Mouse (Mus musculus) small intestine, adult 2 months (tissue): Measurements from ENCODE around the gene Cnnm4. TPM values are rescaled to one million over a fixed set of nuclear protein-coding genes. Genes with fewer than 3 reads are reported as not detected.

Experiments
- H3K27ac ChIP-seq: fragments of 200-500 bp; 2 replicates; pipeline ENCODE4 v1.5.1; 2012; ENCODE audit warnings: low read depth, low read length, control low read depth, inconsistent platforms; ENCODE audit not compliant: insufficient read depth
- H3K27me3 ChIP-seq: fragments of 200-500 bp; 2 replicates; pipeline ENCODE4 v1.6.1; 2012; ENCODE audit warnings: mild to moderate bottlenecking, moderate library complexity, low read length, inconsistent platforms; ENCODE audit not compliant: control insufficient read depth, insufficient read depth
- H3K36me3 ChIP-seq: fragments of 200-500 bp; 2 replicates; pipeline ENCODE4 v1.6.1; 2012; ENCODE audit warnings: mild to moderate bottlenecking, low read length, control low read depth, inconsistent platforms; ENCODE audit not compliant: control insufficient read depth, insufficient read depth
- H3K4me1 ChIP-seq: fragments of 200-500 bp; 2 replicates; pipeline ENCODE4 v1.6.1; 2012; ENCODE audit warnings: low read length, inconsistent platforms, mixed read lengths; ENCODE audit not compliant: control insufficient read depth, insufficient read depth, insufficient read length
- H3K4me3 ChIP-seq: fragments of 200-500 bp; 2 replicates; pipeline ENCODE4 v1.5.1; 2012; ENCODE audit warnings: low read depth, mild to moderate bottlenecking, control low read depth, inconsistent platforms, low read length, moderate library complexity
- CTCF ChIP-seq: fragments of 200-500 bp; IDR thresholded peaks from 2 replicates; pipeline ENCODE4 v1.5.1; 2012; ENCODE audit warnings: low read depth, mild to moderate bottlenecking, control low read depth, inconsistent platforms, low read length, moderate library complexity, mixed read lengths; ENCODE audit not compliant: insufficient replicate concordance, insufficient read length; ENCODE audit errors: extremely low read depth
- POLR2A ChIP-seq: fragments of 200-500 bp; IDR thresholded peaks from 2 replicates; pipeline ENCODE4 v1.6.1; 2012; ENCODE audit warnings: low read depth, mild to moderate bottlenecking, control low read depth, inconsistent platforms, low read length, moderate library complexity
- WGBS: fragments of 180-500 bp; shearing (Covaris S2); methylation state at CpG from one replicate; pipeline ENCODE4 v1.1.7; 2018; 5-methylcytosine and 5-hydroxymethylcytosine counted together
- polyA plus RNA-seq: library from polyadenylated mRNA; depleted of rRNA; stranded (reverse); fragments of >200 nt; gene quantifications from 2 replicates; pipeline ENCODE4 v1.2.3, GENCODE M21; 2012

Cnnm4 gene
- polyA plus RNA-seq, 1 experiment, result 107 TPM

DNA sequence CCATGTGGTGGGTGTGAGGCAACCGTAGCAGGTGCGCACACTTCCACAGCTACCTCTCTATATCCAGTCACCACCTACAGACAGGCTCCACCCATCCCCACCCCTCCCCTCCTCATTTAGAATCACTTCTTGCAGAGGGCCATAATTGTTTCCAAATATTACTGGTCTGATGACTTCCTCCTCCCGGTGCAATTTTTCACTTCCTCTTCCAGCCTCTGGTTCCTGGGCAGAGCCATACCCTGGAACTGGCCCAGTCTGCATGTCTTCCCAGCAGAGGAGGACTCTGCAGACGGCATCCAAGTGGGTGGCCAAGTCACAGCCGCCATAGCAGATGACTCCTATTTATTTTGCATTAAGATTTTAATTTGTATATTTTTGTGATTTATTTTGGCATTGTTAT is 36.8 kb downstream of the Cnnm4 start:
- no peak overlapping the region for H3K4me3 ChIP-seq
- 48% methylated on average over 5 of the region's 5 CpGs for WGBS
- peaks cover 36% of the 10 kb centered on the region for H3K36me3 ChIP-seq
- TF ChIP-seq CTCF, result no peak
- no peak for TF ChIP-seq POLR2A
- peaks cover 6% of the 10 kb centered on the region for H3K4me1 ChIP-seq
- H3K27ac ChIP-seq, result no peak overlapping the region
- H3K27me3 ChIP-seq, result no peaks in the 10 kb centered on the region

DNA sequence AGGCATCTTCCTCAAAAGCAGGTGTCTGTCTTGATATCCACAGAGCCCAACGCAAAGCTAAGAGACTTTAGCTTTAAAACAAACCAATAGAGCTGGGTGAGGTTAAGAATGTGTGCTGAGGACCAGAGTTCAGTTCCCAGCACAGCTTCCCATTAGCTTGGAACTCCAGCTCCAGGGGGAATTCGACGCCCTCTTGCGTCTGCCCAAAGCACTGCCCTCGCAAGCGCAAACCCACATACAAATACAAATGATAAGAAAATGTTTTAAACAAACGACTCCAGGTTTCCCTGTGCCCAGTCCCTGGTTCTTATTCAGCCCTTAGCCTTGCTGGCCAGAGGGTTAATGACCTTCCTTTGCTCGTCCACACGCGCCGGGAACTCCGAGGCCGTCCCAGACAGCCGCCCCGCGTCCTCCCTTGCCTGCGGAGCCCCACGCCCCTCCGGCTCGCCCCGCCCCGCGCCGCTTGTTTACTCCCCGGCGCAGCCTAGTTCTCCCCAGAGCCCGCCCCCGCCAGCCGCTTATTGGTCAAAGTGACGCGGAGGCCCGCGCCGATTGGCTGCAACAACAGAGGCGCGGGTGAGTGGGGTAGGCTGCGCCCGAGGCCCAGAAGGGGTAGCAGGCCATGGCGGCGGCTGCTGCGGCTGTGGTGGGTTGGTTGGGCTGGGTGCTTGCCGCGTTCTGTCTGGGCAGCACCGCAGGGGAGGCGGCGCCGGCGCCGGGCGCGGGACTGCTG is 40.0 kb downstream of the Cnnm4 start, which contains the start of gene Cnnm3:
Gene Cnnm3, plus strand, starts transcription at position 579 of the 733 bp plus-strand sequence.
- Histone ChIP-seq H3K4me1 (peaks cover 6% of the 10 kb centered on the region), H3K27me3 (no peaks in the 10 kb centered on the region), H3K4me3 (peak within 1 kb of the TSS; percentile 85), H3K27ac (peak within 1 kb of the TSS; percentile 71), H3K36me3 (peaks cover 15% of the 10 kb centered on the region)
- 2% methylated on average over 51 of the region's 51 CpGs for WGBS
- peak; percentile 82 for TF ChIP-seq POLR2A
- peak; percentile 64; the same call in 1 of the 2 replicates for TF ChIP-seq CTCF

DNA sequence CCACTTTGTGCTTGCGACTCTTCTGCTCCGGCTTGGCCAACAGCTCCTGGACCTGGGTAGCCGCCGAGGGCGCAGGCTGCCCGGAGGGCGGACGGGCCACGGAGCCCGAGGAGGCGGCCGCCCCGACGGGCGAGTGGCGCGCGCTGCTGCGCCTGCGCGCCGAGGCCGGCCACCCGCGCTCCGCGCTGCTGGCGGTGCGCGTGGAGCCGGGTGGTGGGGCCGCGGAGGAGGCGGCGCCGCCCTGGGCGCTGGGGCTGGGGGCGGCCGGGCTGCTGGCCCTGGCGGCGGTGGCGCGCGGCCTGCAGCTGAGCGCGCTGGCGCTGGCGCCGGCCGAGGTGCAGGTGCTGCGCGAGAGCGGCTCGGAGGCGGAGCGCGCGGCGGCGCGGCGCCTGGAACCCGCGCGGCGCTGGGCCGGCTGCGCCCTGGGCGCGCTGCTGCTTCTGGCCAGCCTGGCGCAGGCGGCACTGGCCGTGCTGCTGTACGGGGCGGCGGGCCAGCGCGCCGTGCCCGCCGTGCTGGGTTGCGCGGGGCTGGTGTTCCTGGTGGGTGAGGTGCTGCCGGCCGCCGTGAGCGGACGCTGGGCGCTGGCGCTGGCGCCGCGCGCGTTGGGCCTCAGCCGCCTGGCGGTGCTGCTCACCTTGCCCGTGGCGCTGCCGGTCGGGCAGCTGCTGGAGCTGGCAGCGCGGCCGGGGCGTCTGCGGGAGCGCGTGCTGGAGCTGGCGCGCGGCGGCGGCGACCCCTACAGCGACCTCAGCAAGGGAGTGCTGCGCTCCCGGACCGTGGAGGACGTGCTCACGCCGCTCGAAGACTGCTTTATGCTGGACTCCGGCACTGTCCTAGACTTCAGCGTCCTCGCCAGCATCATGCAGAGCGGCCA is 40.9 kb downstream of the Cnnm4 start:
- Histone ChIP-seq H3K27me3 (no peaks in the 10 kb centered on the region), H3K36me3 (peaks cover 10% of the 10 kb centered on the region), H3K27ac (peak overlapping the region; percentile 71), H3K4me1 (peaks cover 6% of the 10 kb centered on the region), H3K4me3 (peak overlapping the region; percentile 85)
- WGBS, result 7% methylated on average over 126 of the region's 126 CpGs
- TF ChIP-seq POLR2A (no peak), CTCF (no peak)

DNA sequence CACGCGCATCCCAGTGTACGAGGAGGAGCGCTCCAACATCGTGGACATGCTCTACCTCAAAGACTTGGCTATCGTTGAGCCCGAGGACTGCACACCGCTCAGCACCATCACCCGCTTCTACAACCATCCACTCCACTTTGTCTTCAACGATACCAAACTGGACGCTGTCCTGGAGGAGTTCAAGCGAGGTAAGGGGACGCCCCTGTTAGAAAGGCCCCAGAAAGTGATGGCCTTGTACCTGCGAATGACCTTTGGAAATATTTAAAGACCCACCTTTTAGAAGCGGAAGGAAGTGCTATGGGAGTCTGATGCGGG is 41.5 kb downstream of the Cnnm4 start:
- 0 out of 2 replicates have a peak, but pooled peaks cover 4% of the 10 kb centered on the region for H3K36me3 ChIP-seq
- H3K4me3 ChIP-seq, result peak overlapping the region; percentile 85
- H3K27me3 ChIP-seq, result no peaks in the 10 kb centered on the region
- no peak overlapping the region for H3K27ac ChIP-seq
- WGBS, result 4% methylated on average over 16 of the region's 16 CpGs
- TF ChIP-seq CTCF (no peak), POLR2A (no peak)
- peaks cover 4% of the 10 kb centered on the region for H3K4me1 ChIP-seq

DNA sequence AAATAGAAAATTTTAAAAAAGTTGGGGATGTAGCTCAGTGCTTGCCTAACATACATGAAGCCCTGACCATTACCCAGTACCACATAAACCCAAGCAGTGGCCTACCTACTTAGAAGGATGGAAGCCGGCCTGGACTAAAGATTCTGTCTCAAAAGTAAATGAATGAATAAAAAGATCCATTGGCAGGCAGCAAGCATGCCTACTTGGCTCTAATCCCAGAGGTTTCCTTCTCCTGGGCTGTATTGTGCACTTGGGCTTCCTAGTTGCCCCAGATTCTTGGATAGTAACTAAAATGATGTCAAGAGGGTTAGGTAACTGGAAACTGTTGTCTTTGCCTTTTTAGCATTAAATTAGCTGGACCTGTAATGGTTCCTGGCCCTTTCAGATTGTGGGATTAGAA is 41.9 kb downstream of the Cnnm4 start:
- no peak for TF ChIP-seq POLR2A
- TF ChIP-seq CTCF, result no peak
- 5% methylated on average over 1 of the region's 1 CpGs for WGBS
- H3K36me3 ChIP-seq, result 0 out of 2 replicates have a peak, but pooled peaks cover 4% of the 10 kb centered on the region
- peaks cover 3% of the 10 kb centered on the region; the same call in 1 of the 2 replicates for H3K4me1 ChIP-seq
- H3K27ac ChIP-seq, result no peak overlapping the region
- H3K4me3 ChIP-seq, result no peak overlapping the region
- H3K27me3 ChIP-seq, result no peaks in the 10 kb centered on the region

DNA sequence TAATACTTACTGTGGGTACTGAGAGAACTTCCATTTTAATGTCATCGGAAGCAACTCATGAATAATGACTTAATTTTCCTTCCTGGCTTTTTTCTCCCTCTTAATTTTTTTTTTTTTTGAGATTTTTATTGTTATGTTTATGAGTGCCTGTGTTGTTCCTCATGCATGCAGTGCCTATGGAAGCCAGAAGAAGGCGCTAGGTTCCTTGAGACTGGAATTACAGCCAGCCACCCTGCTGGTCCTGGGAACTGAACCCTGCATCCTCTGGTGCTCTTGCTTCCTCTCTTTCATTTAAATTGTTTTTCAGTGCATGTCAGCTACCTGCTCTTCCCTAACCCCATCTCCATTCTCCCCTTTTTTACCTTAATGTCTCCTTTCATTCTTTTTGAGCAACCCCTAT is 42.3 kb downstream of the Cnnm4 start:
- peaks cover 6% of the 10 kb centered on the region; the same call in 1 of the 2 replicates for H3K36me3 ChIP-seq
- 77% methylated on average over 2 of the region's 2 CpGs for WGBS
- no peak overlapping the region for H3K27ac ChIP-seq
- H3K4me3 ChIP-seq, result no peak overlapping the region
- peak; percentile 47; the same call in 1 of the 2 replicates for TF ChIP-seq CTCF
- TF ChIP-seq POLR2A, result no peak
- H3K4me1 ChIP-seq, result peaks cover 3% of the 10 kb centered on the region; the same call in 1 of the 2 replicates
- H3K27me3 ChIP-seq, result no peaks in the 10 kb centered on the region

DNA sequence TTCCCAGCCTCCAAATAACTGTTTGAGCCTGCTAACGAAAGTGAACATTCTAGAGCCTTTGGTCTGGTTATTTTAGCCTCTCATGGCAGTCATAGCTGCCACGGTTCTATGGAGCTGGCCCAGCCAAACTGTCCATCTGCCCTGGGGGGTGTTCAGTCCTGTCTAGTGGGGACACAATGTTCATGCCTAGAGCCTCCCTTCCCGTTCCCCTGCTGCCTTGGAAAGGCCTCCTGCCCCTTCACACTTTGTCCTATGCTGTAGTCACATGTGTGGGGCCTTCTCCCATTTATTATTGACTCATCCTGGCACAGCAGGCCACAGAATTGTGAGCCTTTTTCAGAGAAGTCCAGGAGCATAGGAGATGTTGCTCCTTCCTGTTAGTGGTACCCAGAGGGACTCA is 46.8 kb downstream of the Cnnm4 start:
- peaks cover 38% of the 10 kb centered on the region for H3K36me3 ChIP-seq
- H3K4me1 ChIP-seq, result no peaks in the 10 kb centered on the region; the same call in 1 of the 2 replicates
- no peaks in the 10 kb centered on the region for H3K27me3 ChIP-seq
- TF ChIP-seq CTCF (no peak), POLR2A (no peak)
- no peak overlapping the region for H3K4me3 ChIP-seq
- 72% methylated on average over 3 of the region's 3 CpGs for WGBS
- H3K27ac ChIP-seq, result no peak overlapping the region
